Mouse (Mus musculus): ENCODE measurements around the gene Gm21964. TPM values are rescaled to one million over a fixed set of nuclear protein-coding genes. Genes with fewer than 3 reads are reported as not detected.

The Gm21964 gene
- polyA plus RNA-seq, 1 experiment from 2014 or later: not detected

Other genes starting within 250 kb of the Gm21964 start
- 1.7 and 1.8 TPM in 2 replicates for gene Phlpp2, start 232.7 kb upstream of the Gm21964 start, polyA plus RNA-seq (2015; fragmentation: Nextera tagmentation; extraction: Ambion mirVana)
- gene Marveld3, start 139.0 kb upstream of the Gm21964 start, polyA plus RNA-seq (2015; fragmentation: Nextera tagmentation; extraction: Ambion mirVana): 0.45 and 0.86 TPM in 2 replicates
- gene Tat, start 110.8 kb upstream of the Gm21964 start, polyA plus RNA-seq (2015; fragmentation: Nextera tagmentation; extraction: Ambion mirVana): 0.27 TPM in 1 of 2 replicates, not detected in the other
- gene Chst4, start 61.5 kb upstream of the Gm21964 start, polyA plus RNA-seq (2015; fragmentation: Nextera tagmentation; extraction: Ambion mirVana): 0.90 and 1.3 TPM in 2 replicates
- 6.0 and 6.4 TPM in 2 replicates for gene Zfp612, start 21.5 kb upstream of the Gm21964 start, polyA plus RNA-seq (2015; fragmentation: Nextera tagmentation; extraction: Ambion mirVana)
- not detected in 2 replicates for gene Gm17720, start 1.5 kb downstream of the Gm21964 start, polyA plus RNA-seq (2015; fragmentation: Nextera tagmentation; extraction: Ambion mirVana)
- 2.2 and 2.8 TPM in 2 replicates for gene Calb2, start 67.0 kb downstream of the Gm21964 start, polyA plus RNA-seq (2015; fragmentation: Nextera tagmentation; extraction: Ambion mirVana)
- 5.1 and 5.4 TPM in 2 replicates for gene Cmtr2, start 114.5 kb downstream of the Gm21964 start, polyA plus RNA-seq (2015; fragmentation: Nextera tagmentation; extraction: Ambion mirVana)
- gene Hydin, start 165.8 kb downstream of the Gm21964 start, polyA plus RNA-seq (2015; fragmentation: Nextera tagmentation; extraction: Ambion mirVana): 0.20 and 0.21 TPM in 2 replicates

All from heart, embryonic 13.5 days (tissue).